In the genomic region with DNA sequence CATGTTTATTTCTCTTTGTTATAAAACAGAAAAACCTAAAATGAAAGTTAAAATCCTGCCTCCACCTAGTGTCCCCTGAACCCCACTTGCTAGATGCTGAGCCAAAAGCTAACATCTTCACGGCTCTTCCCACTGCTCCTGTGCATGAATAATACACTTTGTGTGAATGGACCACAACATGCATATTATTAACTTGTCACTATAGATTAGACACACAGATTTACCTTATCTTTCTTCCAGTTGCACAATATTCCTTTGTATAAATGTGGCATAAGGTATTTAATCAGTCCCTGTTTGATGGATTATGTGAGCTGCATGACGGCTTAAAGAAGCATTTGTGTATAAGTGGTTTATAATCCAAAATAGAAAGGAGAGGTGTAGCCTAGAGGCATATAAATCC, we compare ENCODE assay signal across 25 mouse cellular contexts.
"Had no signal": no experiment of that assay in that cellular context is flagged by ENCODE, and none has a peak within 500 bp of the region (broad histone marks: within the 10 kb centered on the region; RNA-seq: fewer than 3 reads in every experiment).

No protein-coding gene starts in this region.

- H3K4me1 ChIP-seq: heart, embryonic 15.5 days; hindbrain, embryonic 15.5 days; kidney, embryonic 15.5 days had no signal

- DNase-seq: forebrain, postnatal 0 days; gastrocnemius, postnatal 14 days; gastrocnemius, postnatal 36 days; heart, adult 11 months; heart, adult 2 months; heart, postnatal 14 days; heart, postnatal 36 days; kidney, adult 11 months; kidney, adult 2 months; kidney, adult 9 months; kidney, postnatal 14 days; kidney, postnatal 36 days; layer of hippocampus, adult 9-11 months; layer of hippocampus, postnatal 36 days; left cerebral cortex, postnatal 4 days had no signal

- H3K27me3 ChIP-seq: hindbrain, embryonic 15.5 days; kidney, embryonic 15.5 days; limb, embryonic 13.5 days had no signal

- H3K9me3 ChIP-seq: heart, embryonic 13.5 days; heart, embryonic 15.5 days; hindbrain, embryonic 13.5 days; hindbrain, embryonic 15.5 days; kidney, embryonic 15.5 days; limb, embryonic 13.5 days had no signal

- H3K27ac ChIP-seq: heart, adult 2 months; heart, embryonic 13.5 days; heart, embryonic 15.5 days; hindbrain, embryonic 13.5 days; hindbrain, embryonic 15.5 days; hindbrain, postnatal 0 days; kidney, embryonic 15.5 days; kidney, postnatal 0 days; limb, embryonic 13.5 days had no signal

- H3K9ac ChIP-seq: forebrain, postnatal 0 days; heart, embryonic 13.5 days; heart, embryonic 15.5 days; hindbrain, embryonic 13.5 days; hindbrain, embryonic 15.5 days; kidney, embryonic 15.5 days; limb, embryonic 13.5 days had no signal

- H3K36me3 ChIP-seq: heart, embryonic 13.5 days; heart, embryonic 15.5 days; hindbrain, embryonic 13.5 days; hindbrain, embryonic 15.5 days; kidney, embryonic 15.5 days; limb, embryonic 13.5 days had no signal

- H3K4me2 ChIP-seq: heart, embryonic 11.5 days; heart, embryonic 13.5 days; heart, embryonic 15.5 days; hindbrain, embryonic 13.5 days; hindbrain, embryonic 15.5 days; kidney, embryonic 15.5 days; limb, embryonic 13.5 days had no signal

- ATAC-seq: forebrain, postnatal 0 days; hindbrain, postnatal 0 days; intestine, embryonic 16.5 days had no signal

- H3K4me3 ChIP-seq: heart, adult 2 months; heart, embryonic 13.5 days; heart, embryonic 15.5 days; hindbrain, embryonic 13.5 days; hindbrain, embryonic 15.5 days; kidney, embryonic 15.5 days; limb, embryonic 13.5 days had no signal
